Mouse (Mus musculus) cerebellum, postnatal 4 days (tissue): ENCODE results near the gene Gm10837.

Experiments used
- DNase-seq, 2 experiments: peaks; one replicate each; pipeline ENCODE4 v3.0.0; 2022; ENCODE audit warnings: low spot score in 2 of 2, mixed read lengths in 1 of 2

The Gm10837 gene

GRCm38 (mm10) chr14:122534017-122534924 is 43.9 kb downstream of the Gm10837 start, which contains the start of gene Pcca:
Pcca (plus strand) TSS chr14:122534324.
- peak; percentile 91 to 94 for DNase-seq

DNA sequence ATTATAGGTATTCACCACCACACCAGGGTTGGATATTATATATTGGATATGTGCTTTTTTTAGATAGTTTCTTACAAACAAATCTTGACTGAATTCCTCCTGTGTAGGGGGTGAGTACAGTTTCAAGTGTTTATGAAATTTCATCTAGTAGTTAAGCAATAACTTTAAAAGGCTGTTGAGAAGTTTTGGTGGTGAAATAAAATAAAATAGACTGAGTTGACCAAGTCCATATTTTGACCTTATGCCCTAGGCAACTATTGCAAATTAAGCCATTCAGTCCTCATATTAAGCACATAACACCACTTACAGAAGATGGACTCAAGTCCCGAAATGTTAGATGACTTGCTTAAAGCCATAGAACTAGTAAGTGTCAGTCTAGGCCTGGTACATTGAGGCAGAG is 45.6 kb downstream of the Gm10837 start:
- DNase-seq, result no peak
